Mouse (Mus musculus) limb, embryonic 14.5 days (tissue): ENCODE data around the gene Ttc21a. TPM values are rescaled to one million over a fixed set of nuclear protein-coding genes. Genes with fewer than 3 reads are reported as not detected.

ENCODE experiments used
- ATAC-seq: fragments of 200-750 bp; cut with Nextera tagmentation; 2 replicates; pipeline ENCODE4 v1.8.0; 2017; ENCODE audit warnings: low read depth, moderate number of reproducible peaks, moderate TSS enrichment; ENCODE audit not compliant: low FRiP score
- DNase-seq: peaks from one replicate; pipeline ENCODE4 v3.0.0-alpha.2; 2015; ENCODE audit warnings: low spot score
- H3K27ac ChIP-seq: fragments of 300-500 bp; sonication (generic); replicated peaks from 2 replicates; pipeline ENCODE4 v1.5.1; 2014; ENCODE audit warnings: low read depth, mild to moderate bottlenecking, low read length, moderate library complexity, mixed read lengths
- H3K27me3 ChIP-seq: fragments of 300-500 bp; sonication (generic); 2 replicates; pipeline ENCODE4 v1.6.1; 2014; ENCODE audit warnings: low read length, mixed read lengths; ENCODE audit not compliant: control insufficient read depth, insufficient read depth
- H3K36me3 ChIP-seq: fragments of 300-500 bp; sonication (generic); 2 replicates; pipeline ENCODE4 v1.6.1; 2014; ENCODE audit warnings: mild to moderate bottlenecking, low read length, moderate library complexity, mixed read lengths; ENCODE audit not compliant: control insufficient read depth, insufficient read depth
- H3K4me1 ChIP-seq: fragments of 300-500 bp; sonication (generic); 2 replicates; pipeline ENCODE4 v1.6.1; 2014; ENCODE audit warnings: antibody characterized with exemption, low read length, mixed read lengths; ENCODE audit not compliant: control insufficient read depth, insufficient read depth
- H3K4me2 ChIP-seq: fragments of 300-500 bp; sonication (generic); replicated peaks from 2 replicates; pipeline ENCODE4 v1.6.1; 2014; ENCODE audit warnings: low read depth, mild to moderate bottlenecking, low read length, moderate library complexity; ENCODE audit not compliant: severe bottlenecking
- H3K4me3 ChIP-seq: fragments of 300-500 bp; sonication (generic); replicated peaks from 2 replicates; pipeline ENCODE4 v1.5.1; 2014; ENCODE audit warnings: low read length
- H3K9ac ChIP-seq: fragments of 300-500 bp; sonication (generic); 2 replicates; pipeline ENCODE4 v1.6.1; 2014; ENCODE audit warnings: mild to moderate bottlenecking, low read depth, low read length, moderate library complexity; ENCODE audit not compliant: severe bottlenecking
- H3K9me3 ChIP-seq: fragments of 300-500 bp; sonication (generic); 2 replicates; pipeline ENCODE4 v1.6.1; 2016; ENCODE audit warnings: low read length; ENCODE audit not compliant: control insufficient read depth
- POLR2A ChIP-seq: fragments of 200-500 bp; IDR thresholded peaks from 2 replicates; pipeline ENCODE4 v1.8.0; 2012; ENCODE audit warnings: inconsistent platforms, mild to moderate bottlenecking, moderate library complexity, borderline replicate concordance; ENCODE audit not compliant: insufficient read depth, insufficient read length; ENCODE audit errors: extremely low read depth
- WGBS: fragments of 180-500 bp; shearing (Covaris S2); extraction: QIAGEN DNeasy Blood & Tissue Kit; methylation state at CpG from one replicate; pipeline ENCODE4 v1.1.7; 2014; 5-methylcytosine and 5-hydroxymethylcytosine counted together
- polyA plus RNA-seq, 2 experiments: library from polyadenylated mRNA; depleted of rRNA in 1 of 2; stranded (reverse) in 1 of 2; unstranded in 1 of 2; fragments of >200 nt; fragmentation: Nextera tagmentation in 1 of 2; extraction: Ambion mirVana in 1 of 2; gene quantifications; 2 replicates each; pipeline versions ENCODE4 v1.2.1 to v1.2.3; 2012 to 2014

Gene Ttc21a
- polyA plus RNA-seq, 2 experiments = 0.10 to 0.34 TPM

DNA sequence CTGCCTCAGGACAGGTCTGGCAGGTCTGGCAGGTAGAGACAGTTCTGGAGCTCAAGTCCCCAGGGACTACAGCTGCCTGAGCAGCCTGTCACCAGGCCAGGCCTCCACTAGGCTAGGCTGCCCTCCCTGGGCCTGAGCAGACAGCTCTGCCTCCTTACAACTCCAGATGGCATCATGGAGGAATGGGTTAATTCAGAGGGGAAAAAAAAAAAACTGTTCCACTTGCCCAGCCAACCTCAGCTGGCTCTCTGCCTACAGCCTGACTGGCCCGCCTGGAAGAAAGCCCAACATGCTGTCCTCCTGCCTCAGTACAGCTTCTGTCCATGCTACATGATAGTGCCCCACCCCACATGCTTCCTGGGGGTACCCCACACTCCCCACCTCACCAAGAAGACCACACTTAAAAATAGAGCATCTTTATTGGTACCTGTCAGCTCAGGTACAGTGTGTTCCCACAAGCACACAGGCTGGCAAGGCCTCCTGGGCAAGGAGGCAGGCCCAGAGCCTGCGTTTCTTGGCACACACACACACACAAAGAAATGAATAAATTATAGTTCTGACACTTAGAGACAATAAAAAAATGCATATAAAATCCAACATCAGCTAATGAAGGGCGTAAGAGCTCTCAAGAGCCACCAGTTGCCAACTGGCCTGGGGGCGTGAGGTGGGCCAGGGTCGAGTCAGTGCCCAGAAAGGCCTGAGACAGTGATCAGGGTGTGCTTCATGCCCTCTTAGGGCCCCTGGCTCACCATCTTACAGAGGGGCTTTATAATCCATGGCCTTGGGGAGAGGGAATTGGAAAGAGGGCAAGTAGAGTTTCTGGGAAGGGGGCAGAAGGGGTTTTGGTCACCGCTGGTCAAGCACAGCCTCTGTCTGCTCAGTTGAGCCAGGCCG, 33.6 kb downstream of the Ttc21a start:
- ATAC-seq (0 out of 2 replicates have a peak, but pooled peaks have one; percentile 11), DNase-seq (peak; percentile 69)
- no peak overlapping the region for H3K9ac ChIP-seq
- no peak overlapping the region for H3K4me3 ChIP-seq
- peaks cover 16% of the 10 kb centered on the region for H3K4me1 ChIP-seq
- H3K4me2 ChIP-seq = no peak overlapping the region
- peak overlapping the region; percentile 38; the same call in 1 of the 2 replicates for H3K27ac ChIP-seq
- 59% methylated on average over 7 of the region's 7 CpGs for WGBS
- no peaks in the 10 kb centered on the region for H3K9me3 ChIP-seq
- TF ChIP-seq POLR2A = no peak
- no peaks in the 10 kb centered on the region for H3K27me3 ChIP-seq
- peaks cover 40% of the 10 kb centered on the region for H3K36me3 ChIP-seq

DNA sequence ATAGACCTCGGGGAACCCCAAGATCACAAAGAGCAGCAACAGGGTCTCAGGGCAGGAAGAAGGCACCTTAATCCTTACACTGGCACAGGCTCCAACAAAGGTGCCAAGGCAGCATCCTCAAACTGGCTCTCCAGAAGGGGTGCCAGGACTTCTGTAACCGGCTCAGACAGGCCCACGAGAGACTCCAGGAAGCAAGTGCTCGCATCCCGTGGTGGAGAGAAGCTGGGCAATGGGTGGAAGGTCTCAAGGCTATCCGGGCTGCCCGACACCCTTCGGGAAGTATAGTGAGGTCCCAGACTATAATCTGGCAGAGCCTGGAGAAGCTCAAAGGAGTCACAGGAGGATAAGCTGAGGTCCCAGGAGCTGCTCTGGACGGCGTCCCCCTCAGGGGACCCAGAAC, 34.8 kb downstream of the Ttc21a start:
- 91% methylated on average over 10 of the region's 10 CpGs for WGBS
- H3K4me3 ChIP-seq = no peak overlapping the region
- no peaks in the 10 kb centered on the region for H3K9me3 ChIP-seq
- no peak overlapping the region for H3K27ac ChIP-seq
- ATAC-seq (no peak), DNase-seq (no peak)
- no peaks in the 10 kb centered on the region for H3K27me3 ChIP-seq
- peaks cover 40% of the 10 kb centered on the region for H3K36me3 ChIP-seq
- H3K4me2 ChIP-seq = no peak overlapping the region
- peaks cover 25% of the 10 kb centered on the region for H3K4me1 ChIP-seq
- H3K9ac ChIP-seq = no peak overlapping the region
- TF ChIP-seq POLR2A = no peak

DNA sequence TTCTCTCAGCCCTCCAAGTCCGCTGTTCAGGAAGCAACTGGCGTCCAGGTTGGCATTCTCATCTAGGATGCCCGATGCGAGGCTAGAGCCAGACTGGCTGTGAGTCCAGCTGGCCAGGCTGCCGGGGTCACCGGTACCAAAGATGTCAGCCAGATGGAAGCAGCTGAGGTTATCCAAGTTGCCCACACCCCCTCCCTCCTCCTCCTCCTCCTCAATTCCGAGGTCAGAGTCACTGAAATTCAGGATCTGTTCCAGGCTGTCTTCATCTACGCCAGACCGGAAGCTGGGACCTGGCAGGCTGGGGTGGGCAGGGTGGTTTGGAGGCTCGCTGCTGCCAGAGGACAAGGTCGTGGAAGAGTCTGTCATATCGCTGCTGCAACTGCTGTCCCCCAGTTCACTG, 35.2 kb downstream of the Ttc21a start:
- no peaks in the 10 kb centered on the region for H3K27me3 ChIP-seq
- TF ChIP-seq POLR2A = no peak
- ATAC-seq = no peak
- H3K36me3 ChIP-seq = peaks cover 40% of the 10 kb centered on the region
- DNase-seq = no peak
- H3K9ac ChIP-seq = no peak overlapping the region
- H3K4me2 ChIP-seq = no peak overlapping the region
- H3K4me3 ChIP-seq = no peak overlapping the region
- H3K9me3 ChIP-seq = no peaks in the 10 kb centered on the region
- no peak overlapping the region for H3K27ac ChIP-seq
- H3K4me1 ChIP-seq = peaks cover 29% of the 10 kb centered on the region
- whole genome bisulfite sequencing = 84% methylated on average over 12 of the region's 12 CpGs

DNA sequence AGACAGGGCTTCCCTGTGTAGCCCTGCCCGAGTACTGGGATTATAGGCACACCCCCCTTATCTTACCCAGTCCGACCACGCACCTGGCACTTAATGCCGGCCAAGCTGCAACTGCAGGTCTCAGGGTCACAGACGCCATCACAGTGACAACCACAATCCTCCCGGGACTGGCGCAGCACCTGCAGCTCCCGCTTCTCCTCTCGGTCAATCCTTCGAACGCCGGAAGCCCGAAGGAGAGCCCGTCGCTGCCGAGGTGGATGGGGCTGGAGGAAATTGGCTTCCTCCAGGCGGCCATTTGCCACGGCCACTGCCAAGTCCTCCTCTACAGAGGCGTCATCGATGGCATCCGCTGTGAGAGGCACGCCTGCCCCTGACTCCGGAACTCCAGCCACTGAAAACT, 35.9 kb downstream of the Ttc21a start:
- Histone ChIP-seq H3K9ac (no peak overlapping the region), H3K27me3 (no peaks in the 10 kb centered on the region), H3K4me2 (no peak overlapping the region), H3K9me3 (no peaks in the 10 kb centered on the region), H3K4me3 (no peak overlapping the region), H3K36me3 (peaks cover 40% of the 10 kb centered on the region), H3K27ac (no peak overlapping the region), H3K4me1 (peaks cover 36% of the 10 kb centered on the region)
- no peak for TF ChIP-seq POLR2A
- 91% methylated on average over 23 of the region's 23 CpGs for WGBS
- no peak for DNase-seq
- ATAC-seq = no peak

DNA sequence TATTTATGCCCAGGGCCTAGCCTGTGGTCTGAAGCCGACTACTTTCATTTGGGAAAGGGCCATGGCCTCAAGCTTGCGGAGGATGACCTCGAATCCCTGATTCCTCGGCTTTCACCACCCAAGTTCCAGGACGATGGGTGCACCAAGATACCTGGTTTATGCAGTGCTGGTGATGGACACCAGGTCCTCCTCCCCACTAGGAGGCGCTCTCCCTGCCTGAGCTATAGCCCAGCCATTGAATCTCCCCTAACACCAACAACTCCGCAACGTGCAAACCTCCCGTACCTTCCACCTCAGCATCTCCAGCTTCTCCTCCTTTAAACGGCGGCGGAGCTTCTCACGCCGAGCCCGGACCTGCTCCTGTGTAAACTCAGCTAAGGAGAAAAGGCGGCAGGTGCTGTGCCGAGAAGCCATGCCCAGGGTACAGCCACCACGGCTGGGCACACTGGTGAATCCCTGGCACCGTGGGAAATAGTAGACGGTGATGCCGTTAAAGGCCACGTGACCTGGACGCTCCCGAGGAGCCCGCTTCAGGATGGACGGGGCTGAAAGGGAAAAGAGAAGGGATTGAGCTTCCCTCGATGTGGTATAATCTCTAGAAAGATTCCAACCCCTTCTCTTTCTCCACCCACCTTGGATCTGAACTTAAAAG, 36.6 kb downstream of the Ttc21a start:
- WGBS = 88% methylated on average over 27 of the region's 27 CpGs
- Histone ChIP-seq H3K4me3 (no peak overlapping the region), H3K9me3 (no peaks in the 10 kb centered on the region), H3K4me2 (no peak overlapping the region), H3K27ac (no peak overlapping the region), H3K9ac (no peak overlapping the region), H3K4me1 (peaks cover 43% of the 10 kb centered on the region), H3K27me3 (no peaks in the 10 kb centered on the region), H3K36me3 (peaks cover 40% of the 10 kb centered on the region)
- ATAC-seq (no peak), DNase-seq (no peak)
- no peak for TF ChIP-seq POLR2A
